Mouse (Mus musculus): ENCODE measurements around the gene AW011738. TPM values are rescaled to one million over a fixed set of nuclear protein-coding genes. Genes with fewer than 3 reads are reported as not detected.

Gene AW011738
- polyA plus RNA-seq (2012; rRNA removed): 0.66 and 0.84 TPM in 2 replicates

GRCm38 (mm10) chr4:156203001-156203412 is at the start of gene AW011738:
Gene AW011738, plus strand, starts transcription at chr4:156203304.

GRCm38 (mm10) chr4:156197131-156197828 is 5.8 kb upstream of the AW011738 start, which contains the start of gene Agrn:
Gene Agrn, minus strand, starts transcription at chr4:156197488.

GRCm38 (mm10) chr4:156200623-156201475 is 2.3 kb upstream of the AW011738 start, which contains the start of gene Isg15:
Gene Isg15, minus strand, starts transcription at chr4:156200818.

DNA sequence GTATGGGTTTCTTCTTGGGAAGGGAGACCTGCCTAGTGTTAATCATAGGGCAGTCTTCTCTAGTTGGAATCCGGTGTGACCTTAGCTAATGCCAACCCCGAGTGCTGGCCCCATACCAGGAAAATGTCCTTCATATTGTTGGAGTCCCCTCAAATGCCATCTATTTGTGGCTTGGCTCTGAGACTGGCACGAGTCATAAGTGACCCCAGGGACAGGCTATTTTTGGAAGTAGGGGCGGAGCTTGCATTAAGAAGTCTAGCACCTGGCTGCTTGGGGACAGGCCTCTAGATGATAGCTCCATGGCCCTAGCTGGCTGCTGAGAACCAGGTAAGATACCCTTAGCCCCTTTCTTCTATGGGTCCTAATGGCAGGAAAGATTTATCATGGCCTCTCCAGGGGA is 12.5 kb downstream of the AW011738 start, which contains the start of gene Perm1:
Perm1 (plus strand) TSS at position 220 of the 400 bp plus-strand sequence.

GRCm38 (mm10) chr4:156234701-156235213 is 31.7 kb downstream of the AW011738 start, which contains the start of gene Plekhn1:
Gene Plekhn1, minus strand, starts transcription at chr4:156234857.

DNA sequence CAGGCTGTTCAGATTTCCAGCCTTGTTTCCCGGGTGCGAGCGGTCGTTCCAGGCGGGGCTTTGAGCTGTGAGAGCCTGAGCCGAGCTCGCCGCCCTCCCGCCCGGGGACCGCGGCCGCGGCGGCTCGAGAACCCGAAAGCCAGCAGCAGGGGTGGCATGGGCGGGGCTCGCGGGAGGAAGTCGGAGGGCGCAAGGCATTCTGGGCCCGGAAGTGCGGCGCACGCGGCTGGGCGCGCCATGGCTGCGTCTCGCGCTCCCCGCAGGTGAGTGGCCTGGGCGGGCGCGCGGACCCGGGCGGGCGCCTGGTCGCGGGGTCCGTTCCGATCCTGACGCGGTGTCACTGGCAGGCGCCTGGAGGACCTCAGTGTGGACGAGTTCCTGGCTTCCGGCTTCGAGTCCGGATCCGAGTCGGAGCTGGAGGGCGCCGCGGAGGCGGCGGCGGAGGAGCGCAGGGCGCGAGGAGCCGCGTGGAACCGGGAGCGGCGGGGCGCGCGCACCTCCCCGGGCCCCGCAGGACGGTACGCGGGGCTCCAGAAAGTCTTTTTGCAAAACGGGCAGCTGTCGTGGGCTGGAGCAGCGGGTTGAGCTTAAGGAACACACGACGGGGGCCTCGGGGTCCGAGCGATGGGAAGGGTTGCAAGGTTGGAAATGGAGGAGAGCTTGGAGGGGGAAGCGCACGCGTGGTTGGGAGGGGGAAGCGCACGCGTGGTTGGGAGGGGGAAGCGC is 32.9 kb downstream of the AW011738 start, which contains the start of gene Noc2l:
Noc2l (plus strand) TSS at position 203 of the 726 bp plus-strand sequence.

Other genes starting within 250 kb of the AW011738 start
- gene C1qtnf12, start 241.0 kb upstream of the AW011738 start, polyA plus RNA-seq (2012; rRNA removed): 32.6 and 35.9 TPM in 2 replicates
- 2.1 and 2.8 TPM in 2 replicates for gene B3galt6, start 210.7 kb upstream of the AW011738 start, polyA plus RNA-seq (2012; rRNA removed)
- gene Sdf4, start 210.4 kb upstream of the AW011738 start, polyA plus RNA-seq (2012; rRNA removed): 30.4 and 33.1 TPM in 2 replicates
- gene Tnfrsf4, start 189.5 kb upstream of the AW011738 start, polyA plus RNA-seq (2012; rRNA removed): 0.85 and 1.0 TPM in 2 replicates
- 0.15 and 0.24 TPM in 2 replicates for gene Tnfrsf18, start 177.1 kb upstream of the AW011738 start, polyA plus RNA-seq (2012; rRNA removed)
- gene Ttll10, start 143.9 kb upstream of the AW011738 start, polyA plus RNA-seq (2012; rRNA removed): 0.43 and 0.44 TPM in 2 replicates
- gene 9430015G10Rik, start 93.3 kb upstream of the AW011738 start, polyA plus RNA-seq (2012; rRNA removed): 12.7 and 17.1 TPM in 2 replicates
- 0.19 and 0.24 TPM in 2 replicates for gene Rnf223, start 72.8 kb upstream of the AW011738 start, polyA plus RNA-seq (2012; rRNA removed)
- gene Agrn, start 5.8 kb upstream of the AW011738 start, polyA plus RNA-seq (2012; rRNA removed): 19.0 and 20.7 TPM in 2 replicates
- gene Isg15, start 2.5 kb upstream of the AW011738 start, polyA plus RNA-seq (2012; rRNA removed): 9.9 and 16.3 TPM in 2 replicates
- 0.03 and 0.08 TPM in 2 replicates for gene Perm1, start 12.6 kb downstream of the AW011738 start, polyA plus RNA-seq (2012; rRNA removed)
- gene Plekhn1, start 31.6 kb downstream of the AW011738 start, polyA plus RNA-seq (2012; rRNA removed): 8.9 and 9.5 TPM in 2 replicates
- 63.6 and 69.6 TPM in 2 replicates for gene Noc2l, start 32.7 kb downstream of the AW011738 start, polyA plus RNA-seq (2012; rRNA removed)
- gene Samd11, start 52.4 kb downstream of the AW011738 start, polyA plus RNA-seq (2012; rRNA removed): 46.4 and 55.2 TPM in 2 replicates
- not detected in 2 replicates for gene Vmn2r-ps159, start 127.8 kb downstream of the AW011738 start, polyA plus RNA-seq (2012; rRNA removed)

Measured in liver, embryonic 14 days (tissue).